Mouse (Mus musculus) heart, adult 2 months (tissue): Measurements from ENCODE around the gene Gid4. TPM values are rescaled to one million over a fixed set of nuclear protein-coding genes. Genes with fewer than 3 reads are reported as not detected.
A peak's percentile ranks its signal among the peaks of the same experiment; 100 is the strongest.

ENCODE experiments used
- DNase-seq, 2 experiments: peaks; one replicate each; pipeline ENCODE4 v3.0.0; 2021
- H3K27ac ChIP-seq: fragments of 200-600 bp; 2 replicates; pipeline ENCODE4 v1.8.1; 2022
- H3K27me3 ChIP-seq: fragments of 200-500 bp; 2 replicates; pipeline ENCODE4 v1.6.1; 2012; ENCODE audit warnings: mild to moderate bottlenecking, low read length, inconsistent platforms, mixed read lengths; ENCODE audit not compliant: control insufficient read depth, insufficient read depth
- H3K36me3 ChIP-seq: fragments of 200-500 bp; 2 replicates; pipeline ENCODE4 v1.6.1; 2012; ENCODE audit warnings: low read length, inconsistent platforms; ENCODE audit not compliant: control insufficient read depth, insufficient read depth
- H3K4me1 ChIP-seq: fragments of 200-500 bp; 2 replicates; pipeline ENCODE4 v1.6.1; 2011; ENCODE audit warnings: low read length; ENCODE audit not compliant: control insufficient read depth, insufficient read depth
- H3K4me3 ChIP-seq: fragments of 200-600 bp; 2 replicates; pipeline ENCODE4 v1.8.1; 2022
- H3K79me2 ChIP-seq: fragments of 200-500 bp; replicated peaks from 2 replicates; pipeline ENCODE4 v1.6.1; 2012; ENCODE audit warnings: mild to moderate bottlenecking, inconsistent platforms, low read length, moderate library complexity, mixed read lengths; ENCODE audit not compliant: control insufficient read depth, insufficient read depth
- H3K9ac ChIP-seq: fragments of 200-500 bp; 2 replicates; pipeline ENCODE4 v1.6.1; 2012; ENCODE audit warnings: low read depth, mild to moderate bottlenecking, control low read depth, inconsistent platforms, low read length, mixed read lengths
- CTCF ChIP-seq: fragments of 200-600 bp; IDR thresholded peaks from 2 replicates; pipeline ENCODE4 v1.8.1; 2022; ENCODE audit warnings: antibody characterized with exemption, mild to moderate bottlenecking, moderate library complexity
- EP300 ChIP-seq: fragments of 200-500 bp; IDR thresholded peaks from 2 replicates; pipeline ENCODE4 v1.6.1; 2011; ENCODE audit warnings: low read depth, low read length, control low read depth; ENCODE audit not compliant: insufficient read depth
- POLR2A ChIP-seq: fragments of 200-500 bp; IDR thresholded peaks from 2 replicates; pipeline ENCODE4 v1.6.1; 2011; ENCODE audit warnings: mild to moderate bottlenecking, low read depth, low read length, control low read depth; ENCODE audit not compliant: insufficient read depth
- WGBS: fragments of 180-500 bp; shearing (Covaris S2); methylation state at CpG from one replicate; pipeline ENCODE4 v1.1.7; 2018; 5-methylcytosine and 5-hydroxymethylcytosine counted together
- intact Hi-C: fragments of 180-260 bp; cut with DNase I; formaldehyde crosslinking; loops from one replicate; pipeline ENCODE4 v1.15.1; 2025
- long read RNA-seq: library from polyadenylated mRNA; stranded (forward); transcript quantifications from one replicate; pipeline ENCODE4 v2.0.0, GENCODE M21; 2021
- polyA plus RNA-seq: library from polyadenylated mRNA; depleted of rRNA; stranded (reverse); fragments of >200 nt; gene quantifications from 2 replicates; pipeline ENCODE4 v1.2.3, GENCODE M21; 2012; rRNA removed
- total RNA-seq, 2 experiments: library from RNA; stranded (reverse); gene quantifications; 2 replicates each; pipeline ENCODE4 v1.2.3; 2021

Gene Gid4
- 10 to 100 TPM; 47.8 to 49.5 TPM for total RNA-seq
- polyA plus RNA-seq: 30.5 and 53.8 TPM in 2 replicates
- long read RNA-seq, full-length matches to known transcripts: 79 of 96 reads
- long read RNA-seq, partial matches to known transcripts: 1 of 96 reads
- long read RNA-seq, other reads (novel, unspliced or antisense): 16 of 96 reads

DNA sequence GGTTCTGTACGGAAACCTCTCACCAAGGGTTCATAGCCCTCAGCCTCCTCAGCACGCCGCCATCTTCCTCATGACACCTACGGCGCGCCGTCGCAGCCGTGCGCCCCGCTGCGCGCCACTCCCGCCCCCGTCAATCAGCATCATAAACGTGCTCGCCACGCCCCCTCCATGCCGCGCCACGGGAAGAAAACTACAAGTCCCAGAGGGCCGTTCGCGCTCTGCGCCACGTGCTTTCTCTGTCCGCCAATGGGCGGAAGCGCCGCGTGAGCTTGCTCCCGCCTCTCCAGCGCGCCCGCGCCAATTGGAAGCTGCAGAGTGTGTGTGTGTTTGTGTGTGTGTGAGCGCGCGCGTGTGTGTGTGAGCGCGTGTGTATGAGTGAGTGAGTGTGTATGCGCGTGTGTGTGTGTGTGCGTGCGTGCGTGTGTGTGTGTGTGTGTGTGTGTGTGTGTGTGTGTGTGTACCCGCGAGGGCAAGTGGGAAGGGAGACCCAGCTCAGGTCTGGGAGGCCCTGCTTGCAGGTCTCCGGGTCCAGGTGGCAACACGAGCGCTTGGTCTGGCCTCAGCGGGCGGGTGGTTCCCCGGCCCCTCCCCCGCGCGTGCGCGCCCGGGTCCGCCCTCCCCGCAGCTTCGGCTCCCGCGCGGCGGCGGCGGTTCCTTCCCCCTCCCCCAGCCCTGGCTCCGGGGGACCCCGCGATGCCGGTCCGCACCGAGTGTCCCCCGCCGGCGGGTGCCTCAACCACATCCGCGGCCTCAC, at the start of gene Gid4:
Gene Gid4, plus strand, starts transcription at position 183 of the 754 bp plus-strand sequence.
- Histone ChIP-seq H3K4me3 (peak within 1 kb of the TSS; percentile 88), H3K36me3 (no peaks in the 10 kb centered on the region), H3K9ac (peak within 1 kb of the TSS; percentile 88), H3K79me2 (no peaks in the 10 kb centered on the region), H3K4me1 (peaks cover 7% of the 10 kb centered on the region), H3K27ac (peak within 1 kb of the TSS; percentile 88), H3K27me3 (no peaks in the 10 kb centered on the region)
- peak; percentile 45 for TF ChIP-seq EP300
- TF ChIP-seq CTCF: no peak
- peak; percentile 84 for TF ChIP-seq POLR2A
- peak; percentile 98 to 99 for DNase-seq
- intact Hi-C loops: no loop called here
- 1% methylated on average over 67 of the region's 81 CpGs for WGBS

DNA sequence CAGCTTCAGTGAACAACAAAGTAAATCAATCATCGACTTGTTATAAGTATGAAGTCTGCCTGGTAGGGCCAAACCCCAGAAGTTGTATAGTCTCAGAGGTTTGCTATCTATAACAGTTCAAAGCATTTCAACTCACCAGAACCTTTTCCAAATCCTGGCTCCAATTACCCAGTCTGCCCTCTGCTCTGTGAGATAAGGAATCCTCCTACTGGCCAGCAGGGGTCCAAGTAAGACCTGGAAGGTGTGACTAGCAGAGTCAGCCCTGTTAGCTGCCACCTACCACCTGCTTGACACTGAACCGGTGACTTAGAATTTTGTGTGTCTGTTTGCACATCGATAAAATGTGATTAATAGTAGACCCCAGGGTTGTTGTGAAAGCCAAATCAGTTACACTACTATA, 49.7 kb upstream of the Gid4 start:
- no peaks in the 10 kb centered on the region; the same call in 1 of the 2 replicates for H3K4me1 ChIP-seq
- DNase-seq: no peak
- H3K27me3 ChIP-seq: no peaks in the 10 kb centered on the region
- no peak overlapping the region for H3K4me3 ChIP-seq
- H3K9ac ChIP-seq: no peak overlapping the region
- no peaks in the 10 kb centered on the region for H3K36me3 ChIP-seq
- peak; percentile 41 for TF ChIP-seq CTCF
- TF ChIP-seq POLR2A: no peak
- H3K79me2 ChIP-seq: no peaks in the 10 kb centered on the region
- 68% methylated on average over 3 of the region's 3 CpGs for WGBS
- intact Hi-C loops: no loop called here
- H3K27ac ChIP-seq: no peak overlapping the region

DNA sequence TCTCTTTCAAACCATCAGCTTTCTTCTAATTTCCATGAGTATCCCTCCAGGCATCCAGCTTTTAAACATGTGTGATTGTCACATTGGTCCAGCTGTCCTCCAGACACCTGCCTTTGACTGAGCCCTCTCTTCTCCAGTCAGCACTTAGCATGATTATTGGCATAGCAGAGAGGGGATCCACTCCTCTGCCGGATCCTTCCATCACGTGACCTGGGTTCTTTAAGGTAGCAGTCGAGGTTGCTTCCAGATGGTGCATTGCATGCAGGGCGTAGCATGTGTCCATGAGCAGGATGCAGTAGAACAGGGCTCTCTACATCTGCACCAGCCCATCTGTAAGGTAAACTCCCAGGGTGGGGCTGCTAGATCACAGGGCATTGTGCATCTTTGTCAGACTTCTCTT, 48.0 kb upstream of the Gid4 start:
- 84% methylated on average over 4 of the region's 4 CpGs for WGBS
- DNase-seq: no peak
- Histone ChIP-seq H3K27ac (no peak overlapping the region), H3K4me3 (no peak overlapping the region), H3K79me2 (no peaks in the 10 kb centered on the region), H3K36me3 (no peaks in the 10 kb centered on the region), H3K9ac (no peak overlapping the region), H3K27me3 (no peaks in the 10 kb centered on the region), H3K4me1 (no peaks in the 10 kb centered on the region; the same call in 1 of the 2 replicates)
- no peak for TF ChIP-seq POLR2A
- TF ChIP-seq CTCF: no peak
- no peak for TF ChIP-seq EP300
- intact Hi-C loops: no loop called here

DNA sequence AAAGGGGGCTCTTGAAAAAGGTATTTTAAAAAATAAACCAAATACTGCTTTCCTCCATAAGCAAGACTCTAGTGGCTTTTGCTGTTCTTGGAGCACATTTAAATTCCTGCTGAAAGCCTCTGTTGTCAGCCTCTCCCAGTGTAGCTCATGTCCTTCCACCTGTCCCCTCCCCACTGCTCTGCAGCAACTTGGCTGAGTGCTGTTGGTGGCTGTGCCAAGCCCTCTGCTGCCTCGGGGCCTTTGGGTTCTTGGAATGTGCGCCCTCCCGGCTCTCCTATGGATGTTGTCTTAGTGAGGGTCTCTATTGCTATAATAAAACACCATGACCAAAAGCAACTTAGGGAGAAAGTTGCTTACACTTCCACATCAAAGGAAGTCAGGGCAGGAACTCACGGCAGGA, 47.5 kb upstream of the Gid4 start:
- Histone ChIP-seq H3K27me3 (no peaks in the 10 kb centered on the region), H3K27ac (no peak overlapping the region), H3K36me3 (no peaks in the 10 kb centered on the region), H3K79me2 (no peaks in the 10 kb centered on the region), H3K4me3 (no peak overlapping the region), H3K4me1 (no peaks in the 10 kb centered on the region; the same call in 1 of the 2 replicates), H3K9ac (no peak overlapping the region)
- TF ChIP-seq EP300 (no peak), CTCF (no peak), POLR2A (no peak)
- no peak for DNase-seq
- whole genome bisulfite sequencing: 69% methylated on average over 4 of the region's 4 CpGs
- intact Hi-C loops: no loop called here

DNA sequence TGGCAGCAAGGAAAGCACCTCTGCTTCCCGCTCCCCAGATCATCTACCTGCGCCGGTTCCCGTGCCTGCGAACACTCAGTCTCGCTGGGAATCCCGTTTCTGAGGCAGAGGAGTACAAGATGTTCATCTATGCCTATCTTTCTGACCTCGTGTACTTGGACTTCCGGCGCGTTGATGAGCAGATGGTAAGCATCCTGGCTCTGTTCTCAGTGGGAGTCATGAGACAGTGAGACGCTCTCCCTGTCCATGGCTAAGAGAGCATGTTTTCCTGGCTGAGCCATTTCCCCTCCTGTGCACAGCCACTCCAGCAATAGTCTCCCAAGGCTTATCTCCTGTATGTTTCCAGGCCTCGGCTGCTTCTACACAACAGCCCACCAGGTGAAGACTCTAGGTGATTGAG, 46.5 kb upstream of the Gid4 start:
- 74% methylated on average over 13 of the region's 13 CpGs for WGBS
- no peak for TF ChIP-seq EP300
- no peak for TF ChIP-seq POLR2A
- TF ChIP-seq CTCF: no peak
- no peaks in the 10 kb centered on the region; the same call in 1 of the 2 replicates for H3K4me1 ChIP-seq
- H3K36me3 ChIP-seq: no peaks in the 10 kb centered on the region
- no peaks in the 10 kb centered on the region for H3K27me3 ChIP-seq
- H3K79me2 ChIP-seq: no peaks in the 10 kb centered on the region
- intact Hi-C loops: loop anchor here (10.0 kb wide), 1 partner anchor 734 kb away; no protein-coding TSS in a partner anchor
- DNase-seq: no peak
- no peak overlapping the region for H3K9ac ChIP-seq
- H3K4me3 ChIP-seq: no peak overlapping the region
- no peak overlapping the region for H3K27ac ChIP-seq

DNA sequence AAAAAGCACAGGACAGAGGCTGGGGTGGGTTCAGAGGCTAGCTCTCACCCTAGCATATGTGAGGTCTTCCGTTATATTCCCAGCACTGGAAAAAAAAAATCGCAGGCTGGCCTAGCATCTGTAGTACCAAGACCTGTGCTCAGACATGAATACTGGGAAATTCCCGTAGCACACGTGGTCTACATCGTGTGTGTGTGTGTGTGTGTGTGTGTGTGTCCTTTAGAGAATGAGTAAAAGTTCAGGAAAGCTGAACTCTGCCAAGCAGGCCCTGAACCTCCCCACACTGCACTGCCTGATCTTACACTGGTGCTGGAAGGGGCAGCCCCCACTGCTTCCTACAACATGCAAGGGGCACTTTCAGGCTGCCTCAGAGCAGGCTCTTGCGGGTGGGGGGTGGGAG, 42.5 kb upstream of the Gid4 start:
- intact Hi-C loops: loop anchor here (10.0 kb wide), 1 partner anchor 730 kb away; no protein-coding TSS in a partner anchor
- H3K27ac ChIP-seq: no peak overlapping the region
- WGBS: 71% methylated on average over 6 of the region's 6 CpGs

More for the DNA sequence above, 42.5 kb upstream of the Gid4 start:
- DNase-seq: no peak
- H3K27me3 ChIP-seq: no peaks in the 10 kb centered on the region
- no peak overlapping the region for H3K4me3 ChIP-seq
- H3K4me1 ChIP-seq: no peaks in the 10 kb centered on the region
- TF ChIP-seq EP300: no peak
- no peaks in the 10 kb centered on the region for H3K79me2 ChIP-seq
- no peaks in the 10 kb centered on the region for H3K36me3 ChIP-seq
- no peak overlapping the region for H3K9ac ChIP-seq
